Mouse (Mus musculus) bone marrow macrophage, adult 2 months (primary cell): ENCODE measurements around the gene Abtb2. TPM values are rescaled to one million over a fixed set of nuclear protein-coding genes. Genes with fewer than 3 reads are reported as not detected.

Source experiments
- H3K27ac ChIP-seq: 2 replicates; pipeline ENCODE4 v1.5.1; 2012; ENCODE audit warnings: low read depth, low read length; ENCODE audit not compliant: insufficient read depth
- H3K4me1 ChIP-seq: 2 replicates; pipeline ENCODE4 v1.6.1; 2012; ENCODE audit warnings: low read length; ENCODE audit not compliant: control insufficient read depth, insufficient read depth
- H3K4me3 ChIP-seq: 2 replicates; pipeline ENCODE4 v1.5.1; 2012; ENCODE audit warnings: mild to moderate bottlenecking, low read length, moderate library complexity; ENCODE audit not compliant: insufficient read depth
- CTCF ChIP-seq: IDR thresholded peaks from 2 replicates; pipeline ENCODE4 v1.5.1; 2012; ENCODE audit warnings: low read depth, mild to moderate bottlenecking, low read length, moderate library complexity
- POLR2A ChIP-seq: IDR thresholded peaks from 2 replicates; pipeline ENCODE4 v1.6.1; 2012; ENCODE audit warnings: mild to moderate bottlenecking, low read depth, low read length, borderline replicate concordance
- polyA plus RNA-seq: library from polyadenylated mRNA; stranded (reverse); fragments of >200 nt; gene quantifications from 2 replicates; pipeline ENCODE4 v1.2.4, GENCODE M21; 2012; ENCODE audit not compliant: missing spikeins, insufficient read depth, insufficient read length

Gene Abtb2
- polyA plus RNA-seq, 1 experiment = 0.32 TPM

GRCm38 (mm10) chr2:103746096-103746495 is 180.0 kb downstream of the Abtb2 start:
- TF ChIP-seq CTCF (no peak), POLR2A (no peak)
- Histone ChIP-seq H3K4me3 (no peak overlapping the region), H3K4me1 (peaks cover 3% of the 10 kb centered on the region; the same call in 1 of the 2 replicates), H3K27ac (no peak overlapping the region)

DNA sequence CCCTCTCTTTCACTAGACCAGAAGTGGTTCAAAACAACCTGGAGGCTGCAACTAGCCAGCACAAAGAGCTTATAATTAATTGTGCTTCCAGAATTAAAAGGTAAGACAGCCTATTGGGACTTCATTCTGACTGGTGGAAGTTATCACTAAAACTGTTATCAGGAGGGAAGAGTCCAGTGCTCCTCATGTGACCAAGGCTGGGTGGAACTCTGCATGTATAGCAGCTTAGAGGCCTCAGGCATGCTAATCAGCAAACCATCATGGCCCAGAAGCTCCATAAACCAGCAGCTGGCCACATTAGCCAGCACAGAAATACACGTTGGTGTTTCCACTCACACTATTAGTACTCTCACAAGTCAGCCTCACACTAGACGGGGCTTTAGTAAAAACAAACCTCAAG is 180.7 kb downstream of the Abtb2 start:
- no peak overlapping the region for H3K4me3 ChIP-seq
- peaks cover 3% of the 10 kb centered on the region; the same call in 1 of the 2 replicates for H3K4me1 ChIP-seq
- no peak overlapping the region for H3K27ac ChIP-seq
- TF ChIP-seq CTCF (no peak), POLR2A (no peak)

DNA sequence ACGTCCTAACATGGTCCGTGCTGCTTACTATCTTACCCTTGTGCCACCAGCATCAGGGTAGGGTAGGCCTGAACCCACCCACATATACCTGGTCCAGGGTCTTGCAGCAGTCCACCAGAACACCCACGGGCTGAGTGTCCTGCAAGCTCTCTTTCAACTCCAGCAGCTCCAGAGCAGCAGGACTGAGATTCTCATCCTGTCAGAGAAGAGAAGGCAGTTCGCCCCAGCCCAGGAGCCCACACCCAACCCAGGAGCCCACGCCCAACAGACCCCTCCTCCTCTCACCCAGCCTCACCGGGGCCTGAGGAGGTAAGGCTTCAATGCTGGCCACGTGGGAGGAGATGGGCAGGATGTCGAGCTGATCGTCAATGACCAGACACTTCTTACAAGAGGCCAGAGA is 181.8 kb downstream of the Abtb2 start:
- Histone ChIP-seq H3K27ac (no peak overlapping the region), H3K4me3 (no peak overlapping the region), H3K4me1 (peaks cover 3% of the 10 kb centered on the region; the same call in 1 of the 2 replicates)
- no peak for TF ChIP-seq CTCF
- TF ChIP-seq POLR2A = no peak

- H3K4me3 ChIP-seq = no peak overlapping the region
- no peak for TF ChIP-seq POLR2A
- no peak for TF ChIP-seq CTCF
- H3K4me1 ChIP-seq = peaks cover 3% of the 10 kb centered on the region; the same call in 1 of the 2 replicates
- H3K27ac ChIP-seq = no peak overlapping the region
Observed at GRCm38 (mm10) chr2:103749091-103749490, 183.0 kb downstream of the Abtb2 start.

DNA sequence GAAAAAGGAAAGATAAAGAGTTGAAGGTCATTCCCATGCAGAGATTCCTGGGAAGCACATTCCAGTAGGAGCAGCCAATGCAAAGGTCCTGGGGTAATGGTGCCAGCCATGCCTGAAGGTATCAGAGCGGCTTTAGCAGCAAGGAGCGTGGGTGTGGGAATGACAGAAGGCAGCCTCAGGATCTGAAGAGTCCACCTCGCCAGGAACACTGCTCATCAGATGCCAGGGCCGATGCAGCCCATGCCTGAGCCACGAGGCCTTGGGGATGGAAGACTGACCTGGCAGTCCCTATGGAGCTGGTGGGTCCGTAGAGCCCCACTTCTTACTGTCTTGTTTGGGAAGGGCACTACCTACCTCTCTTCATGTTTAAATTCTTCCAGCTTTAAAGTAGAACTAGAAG is 185.7 kb downstream of the Abtb2 start:
- no peaks in the 10 kb centered on the region for H3K4me1 ChIP-seq
- H3K4me3 ChIP-seq = no peak overlapping the region
- no peak for TF ChIP-seq CTCF
- H3K27ac ChIP-seq = no peak overlapping the region

DNA sequence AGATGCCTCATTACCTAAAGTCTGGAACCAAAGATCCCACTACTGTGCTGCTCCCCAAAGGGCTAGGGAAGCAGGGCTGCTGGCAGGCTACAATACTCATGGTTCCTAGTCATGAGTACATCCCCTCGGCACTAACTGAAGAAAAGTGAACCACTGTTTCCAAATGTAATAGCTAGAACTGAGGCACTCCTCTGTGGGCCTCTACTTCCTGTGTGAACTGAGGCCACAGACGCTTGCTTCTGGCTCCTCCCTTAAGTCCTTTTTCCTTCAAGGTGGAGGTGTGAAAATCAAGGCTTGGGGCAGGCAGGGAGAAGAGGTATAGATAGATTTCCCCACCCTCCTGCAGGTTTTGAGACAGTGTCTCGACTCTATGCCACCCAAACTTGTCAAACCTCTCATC is 188.5 kb downstream of the Abtb2 start:
- Histone ChIP-seq H3K4me3 (no peak overlapping the region), H3K4me1 (no peaks in the 10 kb centered on the region), H3K27ac (no peak overlapping the region)
- TF ChIP-seq CTCF (no peak), POLR2A (no peak)

- TF ChIP-seq CTCF = no peak
- no peak for TF ChIP-seq POLR2A
- no peaks in the 10 kb centered on the region for H3K4me1 ChIP-seq
- no peak overlapping the region for H3K27ac ChIP-seq
Observed at GRCm38 (mm10) chr2:103755458-103756085, 189.5 kb downstream of the Abtb2 start.

GRCm38 (mm10) chr2:103760421-103760820 is 194.3 kb downstream of the Abtb2 start:
- TF ChIP-seq POLR2A (no peak), CTCF (no peak)
- peaks cover 2% of the 10 kb centered on the region for H3K4me1 ChIP-seq
- peak overlapping the region; percentile 53 for H3K27ac ChIP-seq
- peak overlapping the region; percentile 78 for H3K4me3 ChIP-seq

More at GRCm38 (mm10) chr2:103755458-103756085, 189.5 kb downstream of the Abtb2 start:
- no peak overlapping the region for H3K4me3 ChIP-seq

DNA sequence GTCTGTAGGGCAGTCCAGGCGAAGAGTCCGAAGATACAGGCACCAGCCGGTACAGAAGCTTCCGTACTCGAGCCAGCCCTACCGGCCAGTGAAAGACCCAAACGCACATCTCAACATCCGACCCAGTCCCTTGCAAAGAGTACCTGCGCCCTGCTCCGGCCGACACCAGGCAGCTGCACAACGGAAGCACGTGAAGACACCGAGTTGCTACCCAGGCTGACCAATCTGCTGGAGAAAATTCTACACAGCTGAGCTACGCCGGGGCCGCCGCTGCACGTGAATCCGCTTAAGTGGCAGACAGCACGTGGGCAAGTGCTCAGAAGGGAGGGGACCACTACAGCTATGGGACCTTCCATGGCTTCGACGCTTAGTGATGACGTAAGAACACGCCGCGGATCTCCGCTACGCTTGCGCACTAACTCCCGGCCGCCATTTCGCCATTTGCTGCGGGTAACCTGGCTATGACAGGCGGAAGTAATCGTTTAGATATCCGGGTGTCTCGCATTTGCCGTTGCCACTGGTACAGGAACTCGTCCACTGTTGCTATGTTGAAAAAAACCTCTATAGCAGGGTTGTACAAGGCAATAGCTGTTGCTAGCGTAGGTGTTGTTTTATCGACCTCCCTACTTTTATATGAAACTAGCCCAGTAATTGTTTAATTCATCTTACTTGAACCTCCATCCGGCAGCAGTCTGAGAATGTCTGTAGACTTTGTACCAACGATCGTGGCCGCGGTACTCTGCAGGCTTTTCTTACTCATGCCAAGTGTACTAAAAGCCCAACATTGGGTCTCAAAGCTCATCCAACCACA is 195.0 kb downstream of the Abtb2 start, which contains the start of gene Nat10:
Gene Nat10 (minus strand): TSS at position 365 of the 811 bp plus-strand sequence.
- Histone ChIP-seq H3K4me3 (peak within 1 kb of the TSS; percentile 78), H3K4me1 (peaks cover 2% of the 10 kb centered on the region), H3K27ac (peak within 1 kb of the TSS; percentile 53)
- no peak for TF ChIP-seq POLR2A

- H3K4me3 ChIP-seq = no peak overlapping the region
- TF ChIP-seq CTCF (no peak), POLR2A (no peak)
- peaks cover 2% of the 10 kb centered on the region for H3K4me1 ChIP-seq
- H3K27ac ChIP-seq = no peak overlapping the region
Observed at GRCm38 (mm10) chr2:103761993-103762392, 195.9 kb downstream of the Abtb2 start.
